Comparison of ENCODE assay signal across 10 mouse cellular contexts in the genomic region with DNA sequence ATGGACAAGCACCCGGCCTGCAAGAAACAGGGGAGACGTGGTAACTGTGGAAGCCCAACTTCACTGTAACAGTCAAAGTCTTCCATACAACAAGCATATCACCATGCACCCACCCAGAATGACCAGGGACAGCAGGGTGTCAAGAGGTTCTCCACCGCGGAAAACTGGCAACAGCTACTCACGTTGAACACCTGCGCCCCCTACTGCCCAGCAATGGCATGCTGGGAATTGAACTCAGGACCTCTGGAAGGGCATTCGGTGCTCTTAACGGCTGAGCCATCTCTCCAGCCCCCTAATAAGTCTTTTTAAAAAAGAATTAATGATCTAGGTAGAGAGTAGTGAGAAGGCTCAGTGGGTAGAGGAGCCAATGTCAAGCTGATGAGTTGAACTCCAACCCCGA. TPM values are rescaled to one million over a fixed set of nuclear protein-coding genes. Genes with fewer than 3 reads are reported as not detected.
DNase-seq lines count a peak whose midpoint lies in the region; ATAC-seq and TF ChIP-seq lines count a peak whose summit lies in the region.
"Had no signal": no experiment of that assay in that cellular context is flagged by ENCODE, and none has a peak within 500 bp of the region (broad histone marks: within the 10 kb centered on the region; RNA-seq: fewer than 3 reads in every experiment).

No protein-coding gene starts in this region.

- DNase-seq in cerebellum, postnatal 10 days = peak; percentile 52 to 54
- DNase-seq in cerebellum, adult 8-10 months = no peak
- no peak for DNase-seq in left cerebral cortex, adult 2 months (ENCODE audit: extremely low spot score in 1 of 2, low spot score in 2 of 2)
- no peak for DNase-seq in left cerebral cortex, adult 9 months (ENCODE audit: low spot score in 2 of 2)
- peak; percentile 69 for DNase-seq in ZHBTc4 (ENCODE audit: low read depth, low spot score)
- peak; percentile 65 for DNase-seq in lung, postnatal 36 days
- no peak for DNase-seq in thymus, adult 18-20 months
- DNase-seq: layer of hippocampus, adult 9-11 months had no signal

- H3K9ac ChIP-seq in hindbrain, embryonic 12.5 days = no peak overlapping the region

- peak; percentile 62 for TF ChIP-seq CTCF in left cerebral cortex, adult 2 months (IDR thresholded peaks at IDR 0.05)

- ATAC-seq in hindbrain, embryonic 12.5 days (ENCODE audit: low FRiP score) = no peak

- intact Hi-C loops in left cerebral cortex, adult 2 months (cut with DNase I) = no loop called here

- 54% methylated on average over 9 of the region's 9 CpGs for WGBS in hindbrain, embryonic 12.5 days

- H3K4me2 ChIP-seq in hindbrain, embryonic 12.5 days (replicated peaks) = no peak overlapping the region

- no peaks in the 10 kb centered on the region for H3K9me3 ChIP-seq in hindbrain, embryonic 12.5 days (replicated peaks)

- no peaks in the 10 kb centered on the region for H3K36me3 ChIP-seq in hindbrain, embryonic 12.5 days

- H3K27ac ChIP-seq in left cerebral cortex, adult 2 months = no peak overlapping the region
- H3K27ac ChIP-seq in hindbrain, embryonic 12.5 days = no peak overlapping the region

- no peak overlapping the region for H3K4me3 ChIP-seq in left cerebral cortex, adult 2 months
- H3K4me3 ChIP-seq in hindbrain, embryonic 12.5 days = no peak overlapping the region

- no peaks in the 10 kb centered on the region for H3K27me3 ChIP-seq in hindbrain, embryonic 12.5 days

- 0 out of 2 replicates have a peak, but pooled peaks cover 7% of the 10 kb centered on the region for H3K4me1 ChIP-seq in hindbrain, embryonic 12.5 days

RNA-seq across cellular contexts. Expression of a gene that starts 8.1 kb away (rescaled TPM):
- total RNA-seq in left cerebral cortex, adult 2 months (2021) = not detected
- polyA plus RNA-seq in hindbrain, embryonic 12.5 days (2016; fragmentation: Nextera tagmentation; extraction: Ambion mirVana) = 0.46 and 0.79 TPM in 2 replicates
- total RNA-seq: hematopoietic stem cell, adult 5-6 weeks had no signal

RNA-seq across cellular contexts. Expression of a gene that starts 9.2 kb away (rescaled TPM):
- not detected for total RNA-seq in left cerebral cortex, adult 2 months (2021)
- not detected in 2 replicates for polyA plus RNA-seq in hindbrain, embryonic 12.5 days (2016; fragmentation: Nextera tagmentation; extraction: Ambion mirVana)
- total RNA-seq: hematopoietic stem cell, adult 5-6 weeks had no signal

RNA-seq across cellular contexts. Expression of a gene that starts 11.9 kb away (rescaled TPM):
- 100 to 1,000 TPM; 206 to 220 TPM for total RNA-seq in left cerebral cortex, adult 2 months (2021)
- polyA plus RNA-seq in hindbrain, embryonic 12.5 days (2016; fragmentation: Nextera tagmentation; extraction: Ambion mirVana) = 11.4 and 12.9 TPM in 2 replicates

RNA-seq across cellular contexts. Expression of a gene that starts 53.3 kb away (rescaled TPM):
- total RNA-seq in left cerebral cortex, adult 2 months (2021) = 10 to 100 TPM; 94.6 to 98.8 TPM
- 35.6 and 36.2 TPM in 2 replicates for polyA plus RNA-seq in hindbrain, embryonic 12.5 days (2016; fragmentation: Nextera tagmentation; extraction: Ambion mirVana)

Comparison
In these comparisons a context has a peak if more than half of its experiments do, and no peak if none do; other contexts are left out.
1. DNase-seq: peak in cerebellum, postnatal 10 days (2 of 2), ZHBTc4 (single experiment) and lung, postnatal 36 days (single experiment); none in cerebellum, adult 8-10 months (single experiment), left cerebral cortex, adult 2 months (0 of 2), left cerebral cortex, adult 9 months (0 of 2) and thymus, adult 18-20 months (0 of 2).